Mouse (Mus musculus) MEL (cell line): ENCODE data around the gene Eif4a2. TPM values are rescaled to one million over a fixed set of nuclear protein-coding genes. Genes with fewer than 3 reads are reported as not detected.
"Not testable (repeated sequence)": the region's sequence is repeated elsewhere in the genome, so short reads cannot be mapped to it uniquely, and the experiment has no call there.

Source experiments
- DNase-seq: peaks from one replicate; pipeline ENCODE4 v3.0.0; 2011; ENCODE audit warnings: low read depth, low spot score
- H3K27ac ChIP-seq: 2 replicates; pipeline ENCODE4 v1.5.1; 2012; ENCODE audit warnings: low read depth, mild to moderate bottlenecking, control low read depth, low read length, moderate library complexity; ENCODE audit not compliant: control insufficient read depth
- H3K27me3 ChIP-seq, 2 experiments: fragments of 150-350 bp in 1 of 2; sonication (generic) in 1 of 2; 2 replicates each; pipeline ENCODE4 v1.6.1; 2012; ENCODE audit warnings: low read length in 2 of 2, mild to moderate bottlenecking in 2 of 2, improper control_type of control experiment in 1 of 2, moderate library complexity in 1 of 2; ENCODE audit not compliant: insufficient read depth in 2 of 2, control insufficient read depth in 1 of 2
- H3K36me3 ChIP-seq, 2 experiments: 2 replicates each; pipeline ENCODE4 v1.6.1; 2012 to 2014; ENCODE audit warnings: low read length in 2 of 2, improper control_type of control experiment in 1 of 2, inconsistent platforms in 1 of 2, mild to moderate bottlenecking in 1 of 2; ENCODE audit not compliant: insufficient read depth in 2 of 2, control insufficient read depth in 1 of 2
- H3K4me1 ChIP-seq, 2 experiments: fragments of 150-350 bp in 1 of 2; sonication (generic) in 1 of 2; 2 replicates each; pipeline ENCODE4 v1.6.1; 2012; ENCODE audit warnings: low read length in 2 of 2, improper control_type of control experiment in 1 of 2, mild to moderate bottlenecking in 1 of 2; ENCODE audit not compliant: insufficient read depth in 2 of 2, control insufficient read depth in 1 of 2
- H3K4me3 ChIP-seq, 2 experiments: fragments of 150-350 bp in 1 of 2; sonication (generic) in 1 of 2; 2 replicates each; pipeline ENCODE4 v1.5.1; 2012; ENCODE audit warnings: low read depth in 2 of 2, low read length in 2 of 2, mild to moderate bottlenecking in 2 of 2, moderate library complexity in 2 of 2, control low read depth in 1 of 2, improper control_type of control experiment in 1 of 2; ENCODE audit not compliant: control insufficient read depth in 1 of 2, insufficient read depth in 1 of 2
- H3K79me2 ChIP-seq: 2 replicates; pipeline ENCODE4 v1.6.1; 2012; ENCODE audit warnings: mild to moderate bottlenecking, low read length, moderate library complexity; ENCODE audit not compliant: control insufficient read depth, poor library complexity, insufficient read depth
- H3K9ac ChIP-seq: 2 replicates; pipeline ENCODE4 v1.6.1; 2012; ENCODE audit warnings: low read depth, mild to moderate bottlenecking, control low read depth, low read length, moderate library complexity; ENCODE audit not compliant: control insufficient read depth, poor library complexity, severe bottlenecking
- H3K9me3 ChIP-seq: fragments of 150-350 bp; sonication (generic); replicated peaks from 2 replicates; pipeline ENCODE4 v1.6.1; 2012; ENCODE audit warnings: mild to moderate bottlenecking, low read length, improper control_type of control experiment, moderate library complexity; ENCODE audit not compliant: insufficient read depth
- CTCF ChIP-seq, 3 experiments: IDR thresholded peaks in 2 of 3; conservative IDR thresholded peaks in 1 of 3; 2 replicates each; pipeline ENCODE4 v1.5.1; 2011 to 2012; ENCODE audit warnings: low read length in 3 of 3, low read depth in 2 of 3, mild to moderate bottlenecking in 2 of 3, improper control_type of control experiment in 1 of 3, inconsistent platforms in 1 of 3, mixed read lengths in 1 of 3, moderate library complexity in 1 of 3; ENCODE audit not compliant: control insufficient read depth in 1 of 3, insufficient read depth in 1 of 3, poor library complexity in 1 of 3, severe bottlenecking in 1 of 3
- RAD21 ChIP-seq: IDR thresholded peaks from 2 replicates; pipeline ENCODE4 v1.6.1; 2011; ENCODE audit warnings: mild to moderate bottlenecking, low read depth, low read length, improper control_type of control experiment
- RCOR1 ChIP-seq: IDR thresholded peaks from 2 replicates; pipeline ENCODE4 v1.6.1; 2012; ENCODE audit warnings: low read depth, mild to moderate bottlenecking, inconsistent platforms, low read length, improper control_type of control experiment
- SMC3 ChIP-seq: IDR thresholded peaks from 2 replicates; pipeline ENCODE4 v1.6.1; 2011; ENCODE audit warnings: low read depth, low read length, improper control_type of control experiment
- ZC3H11A ChIP-seq: IDR thresholded peaks from 2 replicates; pipeline ENCODE4 v1.6.1; 2012; ENCODE audit warnings: low read depth, mild to moderate bottlenecking, inconsistent platforms, low read length, improper control_type of control experiment
- polyA plus RNA-seq, 2 experiments: library from polyadenylated mRNA; stranded (reverse) in 1 of 2; unstranded in 1 of 2; fragments of >175 nt in 1 of 2; fragments of >200 nt in 1 of 2; gene quantifications; 2 replicates each; pipeline versions ENCODE4 v1.2.1 to v1.2.4; 2012; ENCODE audit warnings: low replicate concordance in 2 of 2, low read depth in 1 of 2; ENCODE audit not compliant: insufficient read length in 2 of 2, insufficient read depth in 1 of 2, missing spikeins in 1 of 2
- total RNA-seq: library from RNA; depleted of rRNA; stranded (reverse); fragments of 300-350 nt; gene quantifications from 2 replicates; pipeline ENCODE4 v1.2.3, GENCODE M21; 2012

Gene Eif4a2
- total and polyA plus RNA-seq, 3 experiments: 248 to 2,083 (median 290) TPM

GRCm38 (mm10) chr16:23060781-23061325 lies 46.4 kb upstream of the Eif4a2 start:
- not testable (repeated sequence) for H3K4me1 ChIP-seq, H3K27ac ChIP-seq

GRCm38 (mm10) chr16:23077516-23077915 lies 29.7 kb upstream of the Eif4a2 start:
- H3K9ac ChIP-seq, H3K27me3 ChIP-seq, H3K4me1 ChIP-seq, H3K27ac ChIP-seq, H3K4me3 ChIP-seq, DNase-seq, H3K9me3 ChIP-seq, H3K36me3 ChIP-seq, H3K79me2 ChIP-seq: not testable (repeated sequence)

More at GRCm38 (mm10) chr16:23060781-23061325, 46.4 kb upstream of the Eif4a2 start:
- not testable (repeated sequence) for DNase-seq, H3K4me3 ChIP-seq, H3K9me3 ChIP-seq, H3K27me3 ChIP-seq, H3K36me3 ChIP-seq, H3K9ac ChIP-seq, H3K79me2 ChIP-seq

GRCm38 (mm10) chr16:23087159-23087558 lies 20.1 kb upstream of the Eif4a2 start:
- not testable (repeated sequence) for H3K9ac ChIP-seq, H3K4me1 ChIP-seq, DNase-seq, H3K79me2 ChIP-seq, H3K27me3 ChIP-seq, H3K36me3 ChIP-seq, H3K9me3 ChIP-seq, H3K27ac ChIP-seq, H3K4me3 ChIP-seq

GRCm38 (mm10) chr16:23087712-23088111 lies 19.5 kb upstream of the Eif4a2 start:
- H3K27ac ChIP-seq, H3K4me3 ChIP-seq, H3K27me3 ChIP-seq, H3K9ac ChIP-seq, H3K4me1 ChIP-seq, H3K36me3 ChIP-seq, H3K9me3 ChIP-seq, H3K79me2 ChIP-seq: not testable (repeated sequence)
- DNase-seq: peak; percentile 39
- TF ChIP-seq CTCF (IDR thresholded peaks at IDR 0.05 in 2 of 3, conservative IDR thresholded peaks at IDR 0.05 in 1 of 3; ENCODE audit: control insufficient read depth in 1 of 3, insufficient read depth in 1 of 3, low read depth in 2 of 3, low read length in 3 of 3, poor library complexity in 1 of 3, severe bottlenecking in 1 of 3) (peak in 1 of 3 experiments; percentile 54; a peak in 2 of 6 replicates), RAD21 (peak; percentile 71), RCOR1 (peak; percentile 66), SMC3 (peak; percentile 54), ZC3H11A (peak; percentile 57)
